Mouse (Mus musculus) forebrain, postnatal 0 days (tissue): ENCODE results near the gene Zfp786. TPM values are rescaled to one million over a fixed set of nuclear protein-coding genes. Genes with fewer than 3 reads are reported as not detected.
"Not testable (repeated sequence)": the region's sequence is repeated elsewhere in the genome, so short reads cannot be mapped to it uniquely, and the experiment has no call there.

Experiments used
- ATAC-seq: fragments of 200-750 bp; cut with Nextera tagmentation; 2 replicates; pipeline ENCODE4 v1.8.0; 2017; ENCODE audit warnings: mild to moderate bottlenecking, moderate library complexity
- DNase-seq: peaks from one replicate; pipeline ENCODE4 v3.0.0-alpha.2; 2015
- H3K27ac ChIP-seq: fragments of 300-500 bp; sonication (generic); 2 replicates; pipeline ENCODE4 v1.5.1; 2014; ENCODE audit warnings: low read depth, mild to moderate bottlenecking, antibody characterized with exemption, low read length, moderate library complexity, mixed read lengths
- H3K27me3 ChIP-seq: fragments of 300-500 bp; sonication (generic); 2 replicates; pipeline ENCODE4 v1.6.1; 2014; ENCODE audit warnings: mild to moderate bottlenecking, low read length, mixed read lengths; ENCODE audit not compliant: insufficient read depth
- H3K36me3 ChIP-seq: fragments of 300-500 bp; sonication (generic); 2 replicates; pipeline ENCODE4 v1.6.1; 2014; ENCODE audit warnings: mild to moderate bottlenecking, moderate library complexity; ENCODE audit not compliant: insufficient read depth
- H3K4me1 ChIP-seq: fragments of 300-500 bp; sonication (generic); 2 replicates; pipeline ENCODE4 v1.6.1; 2014; ENCODE audit warnings: antibody characterized with exemption; ENCODE audit not compliant: insufficient read depth
- H3K4me2 ChIP-seq: fragments of 300-500 bp; sonication (generic); 2 replicates; pipeline ENCODE4 v1.6.1; 2014; ENCODE audit warnings: low read depth, mild to moderate bottlenecking, moderate library complexity
- H3K4me3 ChIP-seq: fragments of 300-500 bp; sonication (generic); 2 replicates; pipeline ENCODE4 v1.5.1; 2014; ENCODE audit warnings: low read depth, low read length, mixed read lengths
- H3K9ac ChIP-seq: fragments of 300-500 bp; sonication (generic); 2 replicates; pipeline ENCODE4 v1.6.1; 2014; ENCODE audit warnings: mild to moderate bottlenecking
- H3K9me3 ChIP-seq: fragments of 300-500 bp; sonication (generic); 2 replicates; pipeline ENCODE4 v1.6.1; 2016; ENCODE audit warnings: low read length
- CTCF ChIP-seq: sonication (generic); IDR thresholded peaks from 2 replicates; pipeline ENCODE4 v1.5.1; 2016; ENCODE audit warnings: antibody characterized with exemption, control low read depth, low read depth
- WGBS: fragments of 180-500 bp; shearing (Covaris S2); extraction: QIAGEN DNeasy Blood & Tissue Kit; methylation state at CpG from one replicate; pipeline ENCODE4 v1.1.7; 2014; 5-methylcytosine and 5-hydroxymethylcytosine counted together
- polyA plus RNA-seq: library from polyadenylated mRNA; unstranded; fragments of >200 nt; fragmentation: Nextera tagmentation; extraction: Ambion mirVana; gene quantifications from 2 replicates; pipeline ENCODE4 v1.2.1, GENCODE M21; 2015
- total RNA-seq: library from RNA; depleted of rRNA; stranded (reverse); fragments of >200 nt; gene quantifications from 2 replicates; pipeline ENCODE4 v1.2.3, GENCODE M21; 2014

Gene Zfp786
- total and polyA plus RNA-seq, 2 experiments from 2014 or later: 5.5 to 22.2 TPM

- DNase-seq: peak; percentile 94
- Histone ChIP-seq H3K27ac (peak overlapping the region; percentile 96), H3K27me3 (no peaks in the 10 kb centered on the region), H3K4me2 (peak overlapping the region; percentile 59), H3K4me3 (peak overlapping the region; percentile 53), H3K36me3 (no peaks in the 10 kb centered on the region), H3K9me3 (no peaks in the 10 kb centered on the region), H3K9ac (peak overlapping the region; percentile 84), H3K4me1 (0 out of 2 replicates have a peak, but pooled peaks cover 4% of the 10 kb centered on the region)
- under 1% methylated on average over 18 of the region's 18 CpGs for WGBS
- peak; percentile 44 for TF ChIP-seq CTCF
- ATAC-seq: peak; percentile 95
These were observed 42.5 kb downstream of the Zfp786 start for GRCm38 (mm10) chr6:47787941-47788736.

GRCm38 (mm10) chr6:47784707-47785412, 45.8 kb downstream of the Zfp786 start:
- H3K4me2 ChIP-seq: no peak overlapping the region
- DNase-seq (no peak), ATAC-seq (no peak)
- H3K9me3 ChIP-seq: no peaks in the 10 kb centered on the region
- H3K9ac ChIP-seq: no peak overlapping the region
- no peaks in the 10 kb centered on the region for H3K36me3 ChIP-seq
- H3K4me3 ChIP-seq: no peak overlapping the region
- 75% methylated on average over 5 of the region's 5 CpGs for WGBS
- no peaks in the 10 kb centered on the region for H3K27me3 ChIP-seq
- no peak for TF ChIP-seq CTCF
- H3K4me1 ChIP-seq: peaks cover 8% of the 10 kb centered on the region
- H3K27ac ChIP-seq: no peak overlapping the region

GRCm38 (mm10) chr6:47781091-47781968, 49.3 kb downstream of the Zfp786 start:
- Histone ChIP-seq H3K9me3 (no peaks in the 10 kb centered on the region), H3K27ac (peak overlapping the region; percentile 75), H3K4me1 (peaks cover 4% of the 10 kb centered on the region), H3K36me3 (no peaks in the 10 kb centered on the region), H3K4me2 (peak overlapping the region; percentile 40), H3K4me3 (peak overlapping the region; percentile 51), H3K27me3 (no peaks in the 10 kb centered on the region), H3K9ac (peak overlapping the region; percentile 49)
- DNase-seq (peak; percentile 85), ATAC-seq (peak; percentile 25; the same call in 1 of the 2 replicates)
- 1% methylated on average over 21 of the region's 21 CpGs for WGBS
- no peak for TF ChIP-seq CTCF

GRCm38 (mm10) chr6:47780576-47781013, 50.1 kb downstream of the Zfp786 start:
- H3K4me1 ChIP-seq: peaks cover 4% of the 10 kb centered on the region
- no peaks in the 10 kb centered on the region for H3K36me3 ChIP-seq
- H3K27ac ChIP-seq: no peak overlapping the region
- no peak for TF ChIP-seq CTCF
- DNase-seq (peak; percentile 20), ATAC-seq (no peak)
- H3K4me3 ChIP-seq: peak overlapping the region; percentile 51
- H3K4me2 ChIP-seq: peak overlapping the region; percentile 40
- H3K9ac ChIP-seq: no peak overlapping the region
- no peaks in the 10 kb centered on the region for H3K27me3 ChIP-seq
- WGBS: 10% methylated on average over 2 of the region's 2 CpGs
- H3K9me3 ChIP-seq: no peaks in the 10 kb centered on the region

- not testable (repeated sequence) for H3K36me3 ChIP-seq, H3K4me1 ChIP-seq, ATAC-seq, DNase-seq, H3K27me3 ChIP-seq, H3K27ac ChIP-seq, H3K4me3 ChIP-seq, H3K9me3 ChIP-seq, H3K9ac ChIP-seq
- peak overlapping the region; percentile 28; the same call in 1 of the 2 replicates for H3K4me2 ChIP-seq
- 75% methylated on average over 5 of the region's 19 CpGs for WGBS
These were observed 58.9 kb downstream of the Zfp786 start for GRCm38 (mm10) chr6:47771760-47772159.

- H3K27ac ChIP-seq, H3K9me3 ChIP-seq, H3K4me3 ChIP-seq, H3K4me1 ChIP-seq, DNase-seq, H3K9ac ChIP-seq, ATAC-seq, H3K27me3 ChIP-seq, H3K4me2 ChIP-seq, H3K36me3 ChIP-seq: not testable (repeated sequence)
- WGBS: 76% methylated on average over 11 of the region's 12 CpGs
These were observed 59.6 kb downstream of the Zfp786 start for GRCm38 (mm10) chr6:47771113-47771512.

GRCm38 (mm10) chr6:47769861-47770260, 60.8 kb downstream of the Zfp786 start:
- H3K4me1 ChIP-seq, H3K36me3 ChIP-seq, H3K9me3 ChIP-seq, ATAC-seq, H3K9ac ChIP-seq, H3K4me2 ChIP-seq, H3K27me3 ChIP-seq, DNase-seq, H3K27ac ChIP-seq, H3K4me3 ChIP-seq: not testable (repeated sequence)
- 77% methylated on average over 4 of the region's 4 CpGs for WGBS
